Mouse (Mus musculus) small intestine, adult 2 months (tissue): ENCODE measurements around the gene Gng7.

Experiments used
- CTCF ChIP-seq: fragments of 200-500 bp; IDR thresholded peaks from 2 replicates; pipeline ENCODE4 v1.5.1; 2012; ENCODE audit warnings: low read depth, mild to moderate bottlenecking, control low read depth, inconsistent platforms, low read length, moderate library complexity, mixed read lengths; ENCODE audit not compliant: insufficient replicate concordance, insufficient read length; ENCODE audit errors: extremely low read depth
- POLR2A ChIP-seq: fragments of 200-500 bp; IDR thresholded peaks from 2 replicates; pipeline ENCODE4 v1.6.1; 2012; ENCODE audit warnings: low read depth, mild to moderate bottlenecking, control low read depth, inconsistent platforms, low read length, moderate library complexity

DNA sequence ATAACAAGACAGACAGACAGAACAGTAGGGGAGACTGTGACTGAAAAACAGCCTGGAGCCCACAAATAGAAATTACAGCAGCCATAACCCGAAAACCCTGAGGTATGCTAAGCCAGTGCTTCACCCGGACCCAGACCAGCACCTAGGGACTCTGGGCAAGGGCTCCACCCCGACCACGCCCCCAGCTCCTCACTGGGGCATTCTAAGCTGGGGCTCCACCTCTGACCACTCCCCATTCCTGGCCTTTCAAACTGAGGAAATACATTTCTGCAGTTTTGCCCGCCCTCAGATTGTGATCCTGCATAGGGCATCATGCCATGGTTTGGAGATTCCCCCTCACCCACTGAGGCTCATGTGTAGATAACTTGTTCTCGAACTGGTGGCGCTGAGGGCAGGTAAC lies 7.5 kb downstream of the Gng7 start:
- TF ChIP-seq POLR2A (no peak), CTCF (no peak)
